Comparison of ENCODE assay signal across 8 mouse cellular contexts in genomic region chr5:88765587-88765986, GRCm38 (mm10). TPM values are rescaled to one million over a fixed set of nuclear protein-coding genes. Genes with fewer than 3 reads are reported as not detected.
DNase-seq lines count a peak whose midpoint lies in the region; ATAC-seq and TF ChIP-seq lines count a peak whose summit lies in the region.

No protein-coding gene starts in this region.

- peak overlapping the region; percentile 75 for H3K27ac ChIP-seq in heart, postnatal 0 days (ENCODE audit: low read depth)
- H3K27ac ChIP-seq in hindbrain, embryonic 12.5 days = peak overlapping the region; percentile 93
- H3K27ac ChIP-seq in midbrain, embryonic 13.5 days = peak overlapping the region; percentile 88

- DNase-seq in heart, postnatal 0 days (ENCODE audit: low spot score) = no peak
- no peak for DNase-seq in heart, adult 11 months
- peak; percentile 26 for DNase-seq in adipocyte (ENCODE audit: low spot score)
- no peak for DNase-seq in right cerebral cortex, postnatal 4 days
- DNase-seq in left cerebral cortex, adult 11 months (ENCODE audit: low spot score) = no peak
- no peak for DNase-seq in kidney, adult 8-10 months

- no peak for ATAC-seq in heart, postnatal 0 days (ENCODE audit: insufficient read depth, low read depth)
- ATAC-seq in hindbrain, embryonic 12.5 days (ENCODE audit: low FRiP score) = peak; percentile 0; the same call in 1 of the 2 replicates
- ATAC-seq in midbrain, embryonic 13.5 days = 0 out of 2 replicates have a peak, but pooled peaks have one; percentile 0

- peak overlapping the region; percentile 66 for H3K4me3 ChIP-seq in heart, postnatal 0 days (ENCODE audit: low read depth, low read length)
- H3K4me3 ChIP-seq in hindbrain, embryonic 12.5 days = peak overlapping the region; percentile 67
- H3K4me3 ChIP-seq in midbrain, embryonic 13.5 days (replicated peaks) = peak overlapping the region; percentile 61

- peak overlapping the region; percentile 69 for H3K9ac ChIP-seq in heart, postnatal 0 days (replicated peaks; ENCODE audit: low read depth, low read length)
- H3K9ac ChIP-seq in hindbrain, embryonic 12.5 days = peak overlapping the region; percentile 76
- H3K9ac ChIP-seq in midbrain, embryonic 13.5 days (replicated peaks) = peak overlapping the region; percentile 75

- H3K27me3 ChIP-seq in heart, postnatal 0 days (ENCODE audit: control insufficient read depth, insufficient read depth, low read length) = no peaks in the 10 kb centered on the region
- no peaks in the 10 kb centered on the region for H3K27me3 ChIP-seq in hindbrain, embryonic 12.5 days
- no peaks in the 10 kb centered on the region for H3K27me3 ChIP-seq in midbrain, embryonic 13.5 days

- H3K4me2 ChIP-seq in heart, postnatal 0 days (ENCODE audit: low read depth, low read length) = peak overlapping the region; percentile 86
- H3K4me2 ChIP-seq in hindbrain, embryonic 12.5 days (replicated peaks) = peak overlapping the region; percentile 53
- peak overlapping the region; percentile 61 for H3K4me2 ChIP-seq in midbrain, embryonic 13.5 days (replicated peaks)

- no peaks in the 10 kb centered on the region for H3K4me1 ChIP-seq in heart, postnatal 0 days (ENCODE audit: control insufficient read depth, insufficient read depth)
- peaks cover 20% of the 10 kb centered on the region for H3K4me1 ChIP-seq in hindbrain, embryonic 12.5 days
- H3K4me1 ChIP-seq in midbrain, embryonic 13.5 days (replicated peaks) = peaks cover 25% of the 10 kb centered on the region

- TF ChIP-seq EP300 in heart, postnatal 0 days (IDR thresholded peaks at IDR 0.05; ENCODE audit: low read depth) = no peak

- TF ChIP-seq CTCF in heart, postnatal 0 days (IDR thresholded peaks at IDR 0.05; ENCODE audit: low read depth) = no peak

- peaks cover 5% of the 10 kb centered on the region for H3K36me3 ChIP-seq in heart, postnatal 0 days (replicated peaks; ENCODE audit: control insufficient read depth, insufficient read depth, low read length)
- H3K36me3 ChIP-seq in hindbrain, embryonic 12.5 days = peaks cover 3% of the 10 kb centered on the region; the same call in 1 of the 2 replicates
- H3K36me3 ChIP-seq in midbrain, embryonic 13.5 days = peaks cover 8% of the 10 kb centered on the region

- no peaks in the 10 kb centered on the region for H3K9me3 ChIP-seq in heart, postnatal 0 days (replicated peaks; ENCODE audit: control insufficient read depth, low read length)
- no peaks in the 10 kb centered on the region for H3K9me3 ChIP-seq in hindbrain, embryonic 12.5 days (replicated peaks)
- H3K9me3 ChIP-seq in midbrain, embryonic 13.5 days = no peaks in the 10 kb centered on the region

- 19% methylated on average over 6 of the region's 6 CpGs for WGBS in heart, postnatal 0 days
- 13% methylated on average over 6 of the region's 6 CpGs for WGBS in hindbrain, embryonic 12.5 days
- WGBS in midbrain, embryonic 13.5 days = 10% methylated on average over 6 of the region's 6 CpGs

RNA-seq across cellular contexts. Expression of gene Dck, which starts 0.8 kb away (rescaled TPM):
- 8.2 and 24.2 TPM in 2 replicates for total RNA-seq in heart, postnatal 0 days (2014; rRNA removed; ENCODE audit: low replicate concordance)
- polyA plus RNA-seq in heart, postnatal 0 days (2015; fragmentation: Nextera tagmentation; extraction: Ambion mirVana) = 10.3 and 10.5 TPM in 2 replicates
- polyA plus RNA-seq in hindbrain, embryonic 12.5 days (2016; fragmentation: Nextera tagmentation; extraction: Ambion mirVana) = 90.8 and 92.2 TPM in 2 replicates
- polyA plus RNA-seq in midbrain, embryonic 13.5 days (2015; fragmentation: Nextera tagmentation; extraction: Ambion mirVana) = 81.8 and 82.1 TPM in 2 replicates

RNA-seq across cellular contexts. Expression of gene Mob1b, which starts 44.9 kb away (rescaled TPM):
- total RNA-seq in heart, postnatal 0 days (2014; rRNA removed; ENCODE audit: low replicate concordance) = 19.7 and 25.8 TPM in 2 replicates
- polyA plus RNA-seq in heart, postnatal 0 days (2015; fragmentation: Nextera tagmentation; extraction: Ambion mirVana) = 14.4 and 17.2 TPM in 2 replicates
- 14.7 and 16.2 TPM in 2 replicates for polyA plus RNA-seq in hindbrain, embryonic 12.5 days (2016; fragmentation: Nextera tagmentation; extraction: Ambion mirVana)
- polyA plus RNA-seq in midbrain, embryonic 13.5 days (2015; fragmentation: Nextera tagmentation; extraction: Ambion mirVana) = 12.0 and 12.1 TPM in 2 replicates
